Mouse (Mus musculus): ENCODE results near the gene Map3k11.

The Map3k11 gene

DNA sequence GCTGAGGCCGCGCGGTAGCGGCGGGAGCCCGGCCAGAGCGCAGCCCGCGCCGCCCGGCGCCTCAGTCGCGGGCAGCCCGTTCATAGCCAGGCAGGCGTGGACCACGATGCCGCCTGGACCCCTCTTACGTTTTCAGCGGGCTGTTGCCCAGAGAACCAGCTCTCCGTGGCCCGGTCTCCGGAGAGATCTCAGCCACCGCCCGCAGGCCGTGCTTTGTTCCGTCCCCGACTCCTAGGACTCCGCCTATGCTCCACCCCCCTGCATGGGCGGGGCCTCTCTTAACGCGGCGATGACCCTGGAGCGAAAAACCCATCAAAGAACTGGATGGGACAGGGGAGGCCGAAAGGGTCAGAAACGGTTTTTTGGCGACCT lies 40.9 kb downstream of the Map3k11 start, which contains the start of gene Fam89b:
Gene Fam89b, minus strand, starts transcription at position 210 of the 372 bp plus-strand sequence.
- DNase-seq (ENCODE audit: extremely low spot score, low read depth, low spot score) = no peak

DNA sequence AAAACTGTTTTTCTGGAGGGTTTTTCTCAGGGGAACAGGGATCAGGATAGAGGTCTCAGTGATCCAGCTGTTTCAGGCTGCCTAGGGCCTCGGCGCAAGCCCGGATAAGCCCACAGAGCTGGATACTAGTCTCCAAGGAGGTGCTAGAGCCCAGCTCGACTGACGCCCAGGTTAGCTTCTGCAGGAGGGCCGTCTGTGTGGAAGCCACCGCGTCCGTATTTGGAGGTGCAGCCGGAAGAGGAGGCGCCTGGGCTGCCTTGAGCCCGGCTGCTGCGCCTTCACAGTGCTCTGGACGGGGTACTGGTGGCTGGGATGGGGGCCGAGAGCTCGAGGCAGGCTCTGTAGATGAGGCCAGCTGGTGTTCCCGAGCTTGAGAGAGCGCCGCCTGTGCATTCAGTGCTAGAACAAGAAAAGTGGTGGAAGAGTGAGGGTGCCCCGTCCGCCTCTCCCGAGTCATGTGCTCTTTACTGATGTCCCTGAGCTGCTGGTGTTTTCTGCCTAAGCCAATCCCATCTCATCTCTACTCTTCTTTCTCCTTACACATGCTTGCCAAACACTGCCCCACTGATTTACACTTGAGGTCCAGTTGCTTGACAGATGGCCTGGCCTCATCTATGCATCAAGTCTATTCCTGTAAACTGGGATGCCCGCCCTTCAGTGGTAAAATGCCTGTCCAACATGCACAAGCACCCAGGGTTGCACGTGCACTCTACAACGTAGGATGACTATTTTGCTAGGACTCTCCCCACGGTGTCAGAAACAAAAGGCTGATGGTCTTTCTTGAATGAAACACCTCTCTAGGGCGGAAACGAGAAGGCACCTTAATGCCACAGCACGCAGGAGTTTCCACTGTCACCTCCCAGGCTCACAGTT lies 42.0 kb downstream of the Map3k11 start:
- no peak for DNase-seq (ENCODE audit: extremely low spot score, low read depth, low spot score)

GRCm38 (mm10) chr19:5731264-5731978 lies 42.9 kb downstream of the Map3k11 start:
- peak; percentile 79 for DNase-seq (ENCODE audit: extremely low spot score, low read depth, low spot score)

GRCm38 (mm10) chr19:5734325-5734724 lies 45.8 kb downstream of the Map3k11 start:
- DNase-seq (ENCODE audit: extremely low spot score, low read depth, low spot score) = no peak

GRCm38 (mm10) chr19:5739446-5739845 lies 50.9 kb downstream of the Map3k11 start:
- DNase-seq (ENCODE audit: extremely low spot score, low read depth, low spot score) = no peak

DNA sequence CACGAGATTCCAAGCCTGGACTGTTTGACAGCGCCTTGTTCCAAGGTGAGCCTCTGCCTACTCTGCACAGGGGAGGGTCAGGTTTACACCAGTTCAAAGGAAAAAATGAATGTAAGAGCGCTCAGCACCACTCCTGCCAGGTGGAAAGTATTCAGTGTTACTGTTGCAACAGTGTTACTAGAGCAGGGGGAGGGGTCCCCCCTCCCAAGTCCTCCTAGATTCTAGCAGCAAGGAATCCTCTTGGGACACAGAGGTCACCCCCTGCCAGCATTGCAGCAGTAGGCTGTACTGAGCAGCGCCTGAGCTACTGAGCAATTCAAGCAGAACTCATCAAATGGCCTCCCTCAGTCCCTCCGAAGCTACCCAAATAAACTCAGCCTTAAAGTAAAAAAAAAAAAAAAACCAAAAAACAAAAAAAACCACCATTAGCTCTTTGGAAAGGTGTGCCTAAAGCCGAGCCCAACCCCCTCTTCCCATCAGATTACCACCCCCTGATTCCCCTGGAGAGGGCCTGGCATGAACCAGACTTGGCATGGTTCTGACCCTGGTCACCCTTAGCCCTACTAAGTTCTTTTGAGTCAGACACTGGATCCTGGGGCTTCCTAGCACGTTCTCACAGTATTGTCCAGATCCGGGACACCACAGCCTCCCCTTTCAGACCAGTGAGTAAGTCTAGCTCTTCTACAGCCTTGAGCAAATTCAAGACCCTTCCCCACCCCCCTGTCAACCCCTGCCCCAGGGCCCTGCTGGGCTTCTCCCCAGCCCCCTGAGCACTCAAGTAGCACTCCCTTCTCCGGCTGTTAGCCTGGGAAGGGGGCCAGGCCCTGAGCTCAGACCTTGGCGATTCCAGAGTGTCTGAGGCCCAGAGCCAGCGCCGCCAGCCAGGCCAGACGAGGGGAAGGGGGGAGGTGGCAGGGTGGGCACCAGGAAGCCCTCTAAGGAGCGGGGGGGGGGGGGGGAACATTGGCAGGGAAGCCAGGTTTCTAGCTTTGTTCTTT lies 52.1 kb downstream of the Map3k11 start, which contains the start of gene Ltbp3:
Gene Ltbp3, plus strand, starts transcription at position 585 of the 998 bp plus-strand sequence.
- no peak for DNase-seq (ENCODE audit: extremely low spot score, low read depth, low spot score)

DNA sequence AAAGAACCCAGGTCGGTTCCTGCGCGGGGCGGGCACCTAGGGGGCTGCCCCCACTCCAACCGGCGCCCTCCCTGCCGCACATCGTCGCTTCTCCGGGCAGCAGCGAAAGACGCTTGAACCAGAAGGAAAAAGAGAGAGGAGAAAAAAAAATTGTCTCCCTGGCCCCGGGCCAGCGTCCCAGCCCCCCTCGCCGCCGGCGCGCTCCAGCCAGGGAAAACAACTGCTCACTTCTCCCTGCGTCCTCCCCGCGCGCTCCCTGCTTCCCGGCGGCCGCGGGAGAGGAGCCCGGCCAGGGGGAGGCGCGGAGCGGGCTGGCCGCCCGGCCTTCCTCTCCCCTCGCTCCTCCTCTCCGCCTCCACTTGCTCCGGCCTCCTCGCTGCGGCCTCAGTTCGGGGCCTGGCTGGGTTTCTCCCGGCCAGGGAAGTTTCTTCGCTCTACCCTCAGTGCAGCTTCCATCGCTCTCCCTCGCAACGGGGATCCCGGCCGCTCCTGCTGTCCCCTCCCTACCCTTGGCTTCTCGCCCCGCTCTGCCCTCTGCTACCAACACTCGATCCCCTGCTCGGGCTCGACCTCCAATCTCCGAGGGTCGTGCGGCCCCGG lies 53.2 kb downstream of the Map3k11 start:
- no peak for DNase-seq (ENCODE audit: extremely low spot score, low read depth, low spot score)

GRCm38 (mm10) chr19:5742241-5742641 lies 53.7 kb downstream of the Map3k11 start:
- no peak for DNase-seq (ENCODE audit: extremely low spot score, low read depth, low spot score)

DNA sequence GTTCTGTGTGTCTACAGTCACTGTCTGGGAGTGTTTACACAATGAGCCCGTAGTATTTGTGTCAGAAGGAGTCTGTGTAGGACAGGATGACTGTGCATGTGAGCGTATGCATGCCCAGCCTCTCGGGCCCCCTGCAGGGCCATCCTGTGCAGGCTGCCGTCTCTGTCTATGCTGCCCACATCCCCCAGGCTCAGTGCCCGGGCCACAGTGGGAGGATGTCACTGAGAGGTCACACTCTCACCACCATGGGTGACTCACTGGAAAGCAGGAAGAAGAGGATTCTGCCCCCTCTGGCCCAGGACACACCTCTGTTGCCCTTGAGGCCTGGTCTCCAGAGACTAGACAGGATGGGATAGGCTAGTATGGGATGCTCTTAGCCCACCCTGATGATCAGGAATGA lies 55.0 kb downstream of the Map3k11 start:
- DNase-seq (ENCODE audit: extremely low spot score, low read depth, low spot score) = no peak

DNA sequence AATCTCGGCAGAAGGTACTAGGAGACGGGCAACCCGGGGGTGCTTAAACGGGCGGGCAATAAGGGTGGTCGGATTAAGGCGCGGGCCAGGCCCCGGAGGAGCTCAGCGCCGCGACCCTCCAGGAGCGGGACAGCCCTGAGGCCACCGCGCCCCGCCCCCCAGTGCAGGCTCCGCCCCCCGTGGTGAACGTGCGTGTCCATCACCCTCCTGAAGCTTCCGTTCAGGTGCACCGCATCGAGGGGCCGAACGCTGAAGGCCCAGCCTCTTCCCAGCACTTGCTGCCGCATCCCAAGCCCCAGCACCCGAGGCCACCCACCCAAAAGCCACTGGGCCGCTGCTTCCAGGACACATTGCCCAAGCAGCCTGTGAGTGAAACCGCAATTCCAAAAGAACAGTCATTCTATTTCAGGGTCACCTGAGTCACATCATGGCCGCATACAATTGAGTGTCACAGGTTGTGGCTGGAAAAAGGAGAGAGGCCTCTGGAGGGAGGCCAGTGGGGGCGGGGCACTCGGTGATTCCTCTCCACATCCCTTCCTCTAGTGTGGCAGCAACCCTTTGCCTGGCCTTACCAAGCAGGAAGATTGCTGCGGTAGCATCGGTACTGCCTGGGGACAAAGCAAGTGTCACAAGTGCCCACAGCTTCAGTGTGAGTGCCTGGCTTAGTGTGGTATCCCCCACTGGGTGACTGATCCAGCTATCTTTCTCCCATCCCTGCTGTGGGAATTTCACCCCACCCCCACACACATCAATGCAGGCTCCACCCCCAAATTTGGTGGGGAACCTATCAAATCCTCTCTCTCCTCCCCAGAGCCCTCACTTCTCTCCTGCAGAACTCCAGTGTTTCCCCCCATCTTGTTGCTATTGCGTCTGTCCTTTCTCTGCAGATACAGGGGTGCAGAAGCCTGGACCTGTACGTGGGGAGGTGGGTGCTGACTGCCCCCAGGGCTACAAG lies 57.5 kb downstream of the Map3k11 start:
- no peak for DNase-seq (ENCODE audit: extremely low spot score, low read depth, low spot score)

DNA sequence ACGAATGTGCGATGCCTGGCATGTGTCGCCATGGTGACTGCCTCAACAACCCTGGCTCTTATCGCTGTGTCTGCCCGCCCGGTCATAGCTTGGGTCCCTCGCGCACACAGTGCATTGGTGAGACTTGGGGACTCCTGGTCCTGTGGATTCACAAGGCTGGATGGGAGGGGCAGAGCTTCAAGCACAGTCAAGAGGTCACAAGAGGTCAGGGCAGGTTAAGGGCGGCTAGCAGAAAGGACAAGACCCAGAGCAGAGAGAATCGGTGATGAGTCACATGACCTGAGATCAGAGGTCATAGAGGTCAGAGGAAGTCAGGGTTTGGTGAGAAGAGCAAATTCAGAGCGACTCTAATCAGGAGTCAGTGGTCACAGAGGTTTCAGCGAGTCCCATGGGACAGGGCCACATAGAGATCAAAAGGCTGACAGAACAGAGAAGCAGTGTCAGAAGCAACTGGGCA lies 58.4 kb downstream of the Map3k11 start:
- DNase-seq (ENCODE audit: extremely low spot score, low read depth, low spot score) = no peak

DNA sequence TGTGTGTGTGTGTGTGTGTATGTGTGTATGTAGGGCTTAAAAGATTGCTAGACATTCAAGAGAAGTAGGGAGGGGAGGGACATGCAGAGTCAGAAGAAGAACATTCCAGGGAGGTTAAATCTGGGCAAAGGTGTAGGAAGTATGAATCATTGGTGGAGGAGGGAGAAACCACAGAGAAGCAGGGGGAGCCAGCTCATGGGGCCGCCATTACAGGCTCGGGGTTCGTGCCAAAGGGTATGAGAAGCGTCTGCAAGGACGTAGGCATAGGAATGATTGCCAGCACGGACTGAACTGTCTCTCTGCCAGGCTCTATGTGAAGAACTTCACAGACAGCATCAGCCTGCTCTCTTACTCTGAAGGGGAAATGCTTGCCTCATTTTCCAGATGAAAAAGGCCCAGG lies 60.9 kb downstream of the Map3k11 start:
- DNase-seq (ENCODE audit: extremely low spot score, low read depth, low spot score) = no peak

- DNase-seq (ENCODE audit: extremely low spot score, low read depth, low spot score) = no peak
Observed at GRCm38 (mm10) chr19:5750951-5751350, 62.4 kb downstream of the Map3k11 start.

DNA sequence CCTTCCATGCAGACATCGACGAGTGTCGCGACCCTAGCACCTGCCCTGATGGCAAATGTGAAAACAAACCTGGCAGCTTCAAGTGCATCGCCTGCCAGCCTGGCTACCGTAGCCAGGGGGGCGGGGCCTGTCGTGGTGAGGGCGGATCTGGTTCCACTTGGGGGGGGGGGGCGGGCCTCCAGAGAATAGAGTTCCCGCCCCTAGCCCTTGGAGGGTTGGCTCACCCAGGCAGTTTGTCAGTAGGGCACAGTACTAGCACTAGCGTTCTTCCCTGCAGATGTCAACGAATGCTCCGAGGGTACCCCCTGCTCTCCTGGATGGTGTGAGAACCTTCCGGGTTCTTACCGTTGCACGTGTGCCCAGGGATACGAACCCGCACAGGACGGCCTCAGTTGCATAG lies 63.2 kb downstream of the Map3k11 start:
- DNase-seq (ENCODE audit: extremely low spot score, low read depth, low spot score) = no peak

All from hindlimb bud, embryonic 11.5 days (tissue).